Mouse (Mus musculus) C2C12 (cell line): ENCODE measurements around the gene Wdr83os. TPM values are rescaled to one million over a fixed set of nuclear protein-coding genes. Genes with fewer than 3 reads are reported as not detected.
"Not testable (repeated sequence)": the region's sequence is repeated elsewhere in the genome, so short reads cannot be mapped to it uniquely, and the experiment has no call there.

Experiments used
- H3K27me3 ChIP-seq: one replicate; pipeline ENCODE4 v1.6.1; 2011; ENCODE audit not compliant: control insufficient read depth, insufficient read depth, insufficient read length
- H3K36me3 ChIP-seq: one replicate; pipeline ENCODE4 v1.6.1; 2011; ENCODE audit not compliant: control insufficient read depth, insufficient read depth
- H3K4me3 ChIP-seq: one replicate; pipeline ENCODE4 v1.5.1; 2011; ENCODE audit warnings: mild to moderate bottlenecking, control low read depth; ENCODE audit not compliant: poor library complexity, insufficient read depth, severe bottlenecking
- H3K79me2 ChIP-seq: one replicate; pipeline ENCODE4 v1.6.1; 2011; ENCODE audit not compliant: control insufficient read depth, insufficient read depth
- H3K79me3 ChIP-seq: one replicate; pipeline ENCODE4 v1.6.1; 2011; ENCODE audit warnings: low read depth, control low read depth
- H3ac ChIP-seq: one replicate; pipeline ENCODE3; 2011; ENCODE audit warnings: low read depth; ENCODE audit not compliant: control insufficient read depth, insufficient read length
- CEBPB ChIP-seq: IDR thresholded peaks from one replicate; pipeline ENCODE4 v1.6.1; 2011; ENCODE audit warnings: low read depth, mild to moderate bottlenecking, control low read depth, moderate library complexity
- CTCF ChIP-seq: IDR thresholded peaks from one replicate; pipeline ENCODE4 v1.5.1; 2011; ENCODE audit not compliant: control insufficient read depth, insufficient read depth, insufficient read length
- FOSL1 ChIP-seq: IDR thresholded peaks from one replicate; pipeline ENCODE4 v1.8.0; 2011; ENCODE audit warnings: mild to moderate bottlenecking, low read length; ENCODE audit not compliant: poor library complexity, insufficient read depth, severe bottlenecking
- MAX ChIP-seq: IDR thresholded peaks from one replicate; pipeline ENCODE4 v1.6.1; 2011; ENCODE audit warnings: mild to moderate bottlenecking, control low read depth
- MYOD1 ChIP-seq: IDR thresholded peaks from one replicate; pipeline ENCODE4 v1.6.1; 2011; ENCODE audit warnings: low read depth; ENCODE audit not compliant: control insufficient read depth, insufficient read length
- MYOG ChIP-seq: IDR thresholded peaks from one replicate; pipeline ENCODE4 v1.6.1; 2011; ENCODE audit not compliant: control insufficient read depth, insufficient read length; ENCODE audit errors: extremely low read depth
- USF1 ChIP-seq: IDR thresholded peaks from one replicate; pipeline ENCODE4 v1.6.1; 2011; ENCODE audit warnings: low read depth, mild to moderate bottlenecking, control low read depth, moderate library complexity
- polyA plus RNA-seq: library from polyadenylated mRNA; unstranded; fragments of >200 nt; fragmentation: generic; extraction: Trizol; gene quantifications from one replicate; pipeline ENCODE4 v1.2.1, GENCODE M21; 2012; ENCODE audit warnings: missing spikeins

Wdr83os gene
- polyA plus RNA-seq, 1 experiment = 152 TPM

GRCm38 (mm10) chr8:85074617-85075016 is 5.9 kb upstream of the Wdr83os start:
- peaks cover 15% of the 10 kb centered on the region for H3K79me3 ChIP-seq
- H3ac ChIP-seq = no peak overlapping the region
- no peak overlapping the region for H3K4me3 ChIP-seq
- no peaks in the 10 kb centered on the region for H3K27me3 ChIP-seq
- H3K79me2 ChIP-seq = peaks cover 37% of the 10 kb centered on the region
- no peak for TF ChIP-seq USF1
- no peak for TF ChIP-seq CEBPB
- no peak for TF ChIP-seq FOSL1
- TF ChIP-seq MYOG = no peak
- peaks cover 61% of the 10 kb centered on the region for H3K36me3 ChIP-seq

- Histone ChIP-seq H3K4me3 (no peak overlapping the region), H3K79me2 (peaks cover 50% of the 10 kb centered on the region), H3K36me3 (peaks cover 60% of the 10 kb centered on the region)
These were observed 4.5 kb upstream of the Wdr83os start for GRCm38 (mm10) chr8:85076001-85076400.

GRCm38 (mm10) chr8:85076993-85077392 is 3.5 kb upstream of the Wdr83os start:
- peaks cover 55% of the 10 kb centered on the region for H3K79me2 ChIP-seq
- TF ChIP-seq CTCF (peak; percentile 77), USF1 (no peak)
- peaks cover 24% of the 10 kb centered on the region for H3K79me3 ChIP-seq
- H3K27me3 ChIP-seq = no peaks in the 10 kb centered on the region
- H3K4me3 ChIP-seq = no peak overlapping the region
- peaks cover 60% of the 10 kb centered on the region for H3K36me3 ChIP-seq
- no peak overlapping the region for H3ac ChIP-seq

More at GRCm38 (mm10) chr8:85076001-85076400, 4.5 kb upstream of the Wdr83os start:
- TF ChIP-seq CTCF (peak; percentile 57), FOSL1 (no peak)
- H3K79me3 ChIP-seq = peaks cover 17% of the 10 kb centered on the region
- no peak overlapping the region for H3ac ChIP-seq
- no peaks in the 10 kb centered on the region for H3K27me3 ChIP-seq

- Histone ChIP-seq H3K36me3 (peaks cover 39% of the 10 kb centered on the region), H3K27me3 (no peaks in the 10 kb centered on the region), H3ac (peak overlapping the region; percentile 82), H3K79me2 (peaks cover 33% of the 10 kb centered on the region), H3K79me3 (peaks cover 15% of the 10 kb centered on the region), H3K4me3 (peak overlapping the region; percentile 69)
- TF ChIP-seq CTCF = no peak
- TF ChIP-seq MYOD1 = no peak
- no peak for TF ChIP-seq MYOG
- TF ChIP-seq USF1 = no peak
- TF ChIP-seq MAX = no peak
- TF ChIP-seq CEBPB = no peak
- TF ChIP-seq FOSL1 = no peak
These were observed 367 bp upstream of the Wdr83os start for GRCm38 (mm10) chr8:85080214-85080531.

GRCm38 (mm10) chr8:85081216-85081555 is 646 bp downstream of the Wdr83os start, which contains the start of gene Wdr83:
Gene Wdr83 (minus strand): TSS chr8:85081306.
- Histone ChIP-seq H3K4me3 (peak within 1 kb of the TSS; percentile 69), H3K27me3 (no peaks in the 10 kb centered on the region), H3K79me2 (peaks cover 26% of the 10 kb centered on the region), H3K79me3 (peaks cover 15% of the 10 kb centered on the region), H3ac (peak within 1 kb of the TSS; percentile 83), H3K36me3 (peaks cover 29% of the 10 kb centered on the region)
- TF ChIP-seq MYOD1 (no peak), USF1 (no peak), MAX (no peak), FOSL1 (no peak), CTCF (no peak), CEBPB (no peak), MYOG (no peak)

GRCm38 (mm10) chr8:85082169-85082568 is 1.6 kb downstream of the Wdr83os start:
- not testable (repeated sequence) for H3ac ChIP-seq, H3K4me3 ChIP-seq, H3K27me3 ChIP-seq
- Histone ChIP-seq H3K79me3 (peaks cover 15% of the 10 kb centered on the region), H3K36me3 (peaks cover 24% of the 10 kb centered on the region), H3K79me2 (peaks cover 26% of the 10 kb centered on the region)
